In the genomic region with DNA sequence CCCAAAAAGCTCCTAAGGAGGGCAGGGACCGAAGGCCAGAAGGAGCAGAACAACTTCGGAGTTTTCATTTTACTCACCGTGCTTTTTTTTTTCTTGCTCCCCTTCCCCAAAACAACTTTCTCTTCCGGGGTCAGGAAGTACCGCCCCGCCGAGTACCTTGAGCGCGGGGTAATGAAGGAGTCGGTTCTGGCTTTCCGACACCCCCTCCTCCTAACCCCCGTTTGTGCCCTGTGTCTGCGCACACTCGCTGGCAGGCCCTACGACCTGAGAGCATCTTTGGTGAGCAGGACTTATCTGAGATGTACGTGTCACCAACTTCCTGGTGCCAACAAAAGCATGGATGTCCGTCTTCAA, we compare ENCODE assay signal across 8 mouse cellular contexts. TPM values are rescaled to one million over a fixed set of nuclear protein-coding genes. Genes with fewer than 3 reads are reported as not detected.
DNase-seq lines count a peak whose midpoint lies in the region; ATAC-seq and TF ChIP-seq lines count a peak whose summit lies in the region.

No protein-coding gene starts in this region.

- peak; percentile 18 for DNase-seq in adrenal gland, postnatal 14 days
- no peak for DNase-seq in adrenal gland, adult 2 months
- no peak for DNase-seq in lung, postnatal 36 days
- DNase-seq in limb, embryonic 11.5 days (ENCODE audit: low spot score) = no peak
- no peak for DNase-seq in left cerebral cortex, adult 8-10 months (ENCODE audit: low spot score in 2 of 2)
- no peak for DNase-seq in cerebellum, adult 11-12 months

- peak overlapping the region; percentile 94 for H3K4me2 ChIP-seq in lung, embryonic 16.5 days (ENCODE audit: low read depth, low read length)
- H3K4me2 ChIP-seq in limb, embryonic 11.5 days (ENCODE audit: low read depth, severe bottlenecking) = peak overlapping the region; percentile 98

- no peaks in the 10 kb centered on the region for H3K27me3 ChIP-seq in lung, embryonic 16.5 days (ENCODE audit: control insufficient read depth, insufficient read depth, low read depth, low read length)
- H3K27me3 ChIP-seq in limb, embryonic 11.5 days (ENCODE audit: control insufficient read depth, insufficient read depth, low read length) = no peaks in the 10 kb centered on the region

- H3K9me3 ChIP-seq in lung, embryonic 16.5 days (ENCODE audit: control insufficient read depth, low read length) = no peaks in the 10 kb centered on the region
- no peaks in the 10 kb centered on the region for H3K9me3 ChIP-seq in limb, embryonic 11.5 days (ENCODE audit: control insufficient read depth, low read length)

- peak; percentile 15; the same call in 1 of the 2 replicates for ATAC-seq in lung, embryonic 16.5 days (ENCODE audit: low read depth)
- peak; percentile 55; the same call in 1 of the 2 replicates for ATAC-seq in limb, embryonic 11.5 days (ENCODE audit: insufficient number of reproducible peaks, low FRiP score, low TSS enrichment, low read depth)

- WGBS in lung, embryonic 16.5 days = under 1% methylated on average over 17 of the region's 17 CpGs
- under 1% methylated on average over 17 of the region's 17 CpGs for WGBS in limb, embryonic 11.5 days
- under 1% methylated on average over 17 of the region's 17 CpGs for WGBS in olfactory bulb, adult 2 months

- H3K27ac ChIP-seq in lung, embryonic 16.5 days (ENCODE audit: low read length) = peak overlapping the region; percentile 55
- no peak overlapping the region for H3K27ac ChIP-seq in limb, embryonic 11.5 days (replicated peaks; ENCODE audit: low read depth, low read length)
- H3K27ac ChIP-seq in olfactory bulb, adult 2 months (ENCODE audit: insufficient read depth, low read depth, low read length) = no peak overlapping the region; the same call in 1 of the 2 replicates

- H3K4me1 ChIP-seq in lung, embryonic 16.5 days (replicated peaks; ENCODE audit: control insufficient read depth, insufficient read depth, low read length) = peaks cover 18% of the 10 kb centered on the region
- peaks cover 4% of the 10 kb centered on the region; the same call in 1 of the 2 replicates for H3K4me1 ChIP-seq in limb, embryonic 11.5 days (ENCODE audit: control insufficient read depth, insufficient read depth, low read length)
- H3K4me1 ChIP-seq in olfactory bulb, adult 2 months (ENCODE audit: control insufficient read depth, insufficient read depth, low read length) = peaks cover 12% of the 10 kb centered on the region

- H3K9ac ChIP-seq in lung, embryonic 16.5 days (ENCODE audit: low read length) = peak overlapping the region; percentile 84
- H3K9ac ChIP-seq in limb, embryonic 11.5 days (ENCODE audit: low read length) = peak overlapping the region; percentile 75

- H3K4me3 ChIP-seq in lung, embryonic 16.5 days (ENCODE audit: low read length) = peak overlapping the region; percentile 85
- peak overlapping the region; percentile 66 for H3K4me3 ChIP-seq in limb, embryonic 11.5 days (ENCODE audit: low read depth, low read length)
- H3K4me3 ChIP-seq in olfactory bulb, adult 2 months (ENCODE audit: insufficient read depth, low read depth, low read length) = peak overlapping the region; percentile 88

- H3K36me3 ChIP-seq in lung, embryonic 16.5 days (ENCODE audit: control insufficient read depth, insufficient read depth, low read length) = no peaks in the 10 kb centered on the region
- no peaks in the 10 kb centered on the region for H3K36me3 ChIP-seq in limb, embryonic 11.5 days (ENCODE audit: control insufficient read depth, insufficient read depth, low read length)

- TF ChIP-seq CTCF in olfactory bulb, adult 2 months (IDR thresholded peaks at IDR 0.05; ENCODE audit: insufficient read depth, low read depth, low read length) = no peak

- no peak; the same call in 1 of the 2 replicates for TF ChIP-seq POLR2A in olfactory bulb, adult 2 months (IDR thresholded peaks at IDR 0.05; ENCODE audit: insufficient read depth, low read depth, low read length)

RNA-seq across cellular contexts. Expression of a gene that starts 0.4 kb away (rescaled TPM):
- total RNA-seq in adrenal gland, postnatal 14 days (2021) = 11.3 and 16.6 TPM in 2 replicates
- total RNA-seq in adrenal gland, adult 2 months (2021) = 10 to 100 TPM; 10.0 to 15.1 TPM
- polyA plus RNA-seq in adrenal gland, adult 2 months (2012; rRNA removed) = 10.7 and 22.8 TPM in 2 replicates
- 10.3 and 11.7 TPM in 2 replicates for polyA plus RNA-seq in lung, embryonic 16.5 days (2015; fragmentation: Nextera tagmentation; extraction: Ambion mirVana)
- 7.1 and 8.0 TPM in 2 replicates for polyA plus RNA-seq in limb, embryonic 11.5 days (2014; fragmentation: Nextera tagmentation; extraction: Ambion mirVana)
- not detected in 2 replicates for polyA plus RNA-seq in olfactory bulb, adult 2 months (2012; ENCODE audit: insufficient read depth, insufficient read length, low replicate concordance, missing spikeins)
- total RNA-seq in left cerebral cortex, adult 8-10 months (2022) = 10 to 100 TPM in 1 of 4 experiments, 1 to 10 TPM in 3; 9.5 to 10.3 (median 9.7) TPM
